Mouse (Mus musculus) liver, postnatal 0 days (tissue): Measurements from ENCODE around the gene Apoc4. TPM values are rescaled to one million over a fixed set of nuclear protein-coding genes. Genes with fewer than 3 reads are reported as not detected.
A peak's percentile ranks its signal among the peaks of the same experiment; 100 is the strongest.

Experiments used
- ATAC-seq: fragments of 200-750 bp; cut with Nextera tagmentation; 2 replicates; pipeline ENCODE4 v1.8.0; 2017; ENCODE audit warnings: mild to moderate bottlenecking, moderate library complexity
- DNase-seq: peaks from one replicate; pipeline ENCODE4 v3.0.0-alpha.2; 2016
- H3K27ac ChIP-seq: fragments of 300-500 bp; sonication (generic); 2 replicates; pipeline ENCODE4 v1.5.1; 2014; ENCODE audit warnings: antibody characterized with exemption, moderate library complexity, mild to moderate bottlenecking, low read depth
- H3K27me3 ChIP-seq: fragments of 300-500 bp; sonication (generic); 2 replicates; pipeline ENCODE4 v1.6.1; 2014; ENCODE audit warnings: low read length, control low read depth, mixed read lengths; ENCODE audit not compliant: insufficient read depth
- H3K36me3 ChIP-seq: fragments of 300-500 bp; sonication (generic); replicated peaks from 2 replicates; pipeline ENCODE4 v1.6.1; 2014; ENCODE audit warnings: mild to moderate bottlenecking, control low read depth, low read length, moderate library complexity, mixed read lengths; ENCODE audit not compliant: insufficient read depth
- H3K4me1 ChIP-seq: fragments of 300-500 bp; sonication (generic); 2 replicates; pipeline ENCODE4 v1.6.1; 2014; ENCODE audit warnings: antibody characterized with exemption, mild to moderate bottlenecking, control low read depth; ENCODE audit not compliant: insufficient read depth
- H3K4me2 ChIP-seq: fragments of 300-500 bp; sonication (generic); 2 replicates; pipeline ENCODE4 v1.6.1; 2014; ENCODE audit warnings: low read depth, mild to moderate bottlenecking, low read length, moderate library complexity, mixed read lengths
- H3K4me3 ChIP-seq: fragments of 300-500 bp; sonication (generic); 2 replicates; pipeline ENCODE4 v1.5.1; 2014; ENCODE audit warnings: low read depth, low read length
- H3K9ac ChIP-seq: fragments of 300-500 bp; sonication (generic); replicated peaks from 2 replicates; pipeline ENCODE4 v1.6.1; 2014; ENCODE audit warnings: mild to moderate bottlenecking, moderate library complexity
- H3K9me3 ChIP-seq: fragments of 300-500 bp; sonication (generic); 2 replicates; pipeline ENCODE4 v1.6.1; 2016; ENCODE audit warnings: mild to moderate bottlenecking, control low read depth, low read length, mixed read lengths
- CTCF ChIP-seq: sonication (generic); IDR thresholded peaks from 2 replicates; pipeline ENCODE4 v1.5.1; 2016; ENCODE audit warnings: antibody characterized with exemption, low read depth
- EP300 ChIP-seq: IDR thresholded peaks from 2 replicates; pipeline ENCODE4 v1.6.1; 2016; ENCODE audit warnings: antibody characterized with exemption, low read depth, mild to moderate bottlenecking
- whole genome bisulfite sequencing: fragments of 180-500 bp; shearing (Covaris S2); extraction: QIAGEN DNeasy Blood & Tissue Kit; methylation state at CpG from one replicate; pipeline ENCODE4 v1.1.7; 2014; ENCODE audit not compliant: insufficient replicate concordance; 5-methylcytosine and 5-hydroxymethylcytosine counted together
- polyA plus RNA-seq: library from polyadenylated mRNA; unstranded; fragments of >200 nt; fragmentation: Nextera tagmentation; extraction: Ambion mirVana; gene quantifications from 2 replicates; pipeline ENCODE4 v1.2.1, GENCODE M21; 2015

The Apoc4 gene
- polyA plus RNA-seq, 1 experiment from 2014 or later = 2,808 TPM

DNA sequence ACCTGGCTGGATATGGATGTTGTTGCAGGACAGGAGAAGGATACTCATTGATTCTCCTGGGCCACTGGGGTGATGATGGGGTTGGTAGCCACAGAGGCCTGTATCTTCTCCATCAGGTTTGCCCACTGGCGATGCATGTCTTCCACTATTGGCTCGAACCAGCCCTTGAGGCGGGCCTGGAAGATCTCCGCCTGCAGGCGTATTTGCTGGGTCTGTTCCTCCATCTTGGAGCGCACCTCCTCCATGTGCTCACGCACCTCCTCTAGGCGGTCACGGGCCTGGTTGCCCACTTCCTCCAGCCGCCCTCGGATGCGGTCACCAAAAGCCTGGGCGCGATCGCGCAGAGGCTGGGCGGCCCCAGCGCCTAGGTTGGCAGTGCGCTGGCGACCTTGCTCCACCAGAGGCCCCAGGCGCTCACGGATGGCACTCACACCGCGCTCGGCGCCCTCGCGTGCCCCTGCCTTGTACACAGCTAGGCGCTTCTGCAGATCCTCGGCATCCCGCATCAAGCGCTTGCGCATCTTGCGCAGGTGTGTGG is 15.1 kb upstream of the Apoc4 start:
- peak overlapping the region; percentile 83 for H3K9ac ChIP-seq
- 79% methylated on average over 34 of the region's 34 CpGs for WGBS
- H3K4me2 ChIP-seq = peak overlapping the region; percentile 68
- peaks cover 65% of the 10 kb centered on the region for H3K4me1 ChIP-seq
- H3K27ac ChIP-seq = peak overlapping the region; percentile 98
- DNase-seq (peak; percentile 35), ATAC-seq (no peak)
- peaks cover 11% of the 10 kb centered on the region for H3K36me3 ChIP-seq
- peak overlapping the region; percentile 49 for H3K4me3 ChIP-seq
- no peak for TF ChIP-seq EP300
- TF ChIP-seq CTCF = peak; percentile 12; the same call in 1 of the 2 replicates
- no peaks in the 10 kb centered on the region for H3K27me3 ChIP-seq
- H3K9me3 ChIP-seq = no peaks in the 10 kb centered on the region

GRCm38 (mm10) chr7:19695881-19696280 is 14.6 kb upstream of the Apoc4 start:
- Histone ChIP-seq H3K27ac (peak overlapping the region; percentile 98), H3K27me3 (no peaks in the 10 kb centered on the region), H3K4me2 (peak overlapping the region; percentile 68), H3K36me3 (peaks cover 11% of the 10 kb centered on the region), H3K9me3 (no peaks in the 10 kb centered on the region), H3K4me3 (peak overlapping the region; percentile 49; the same call in 1 of the 2 replicates), H3K4me1 (peaks cover 66% of the 10 kb centered on the region), H3K9ac (peak overlapping the region; percentile 83; the same call in 1 of the 2 replicates)
- WGBS = 50% methylated on average over 6 of the region's 6 CpGs
- DNase-seq = peak; percentile 43
- ATAC-seq = no peak
- TF ChIP-seq EP300 (no peak), CTCF (no peak)

DNA sequence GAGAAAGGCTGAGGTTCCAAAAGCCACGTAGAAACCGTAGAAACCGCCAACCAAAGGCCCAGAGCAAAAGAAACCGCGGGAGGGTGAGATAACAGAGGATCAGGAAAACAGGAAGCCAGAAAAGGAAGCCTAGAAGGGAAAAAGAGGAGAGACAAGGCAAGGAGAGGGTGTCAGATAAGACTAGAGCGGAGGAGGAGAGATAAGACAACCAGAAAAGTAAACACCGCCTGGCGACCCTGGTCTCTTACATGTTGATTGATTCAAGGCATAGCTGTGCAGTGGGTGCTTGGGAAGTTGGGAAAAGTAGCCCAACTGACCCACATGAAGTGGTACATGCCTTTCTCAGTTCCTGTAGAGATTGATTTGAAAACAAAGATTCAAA is 13.9 kb upstream of the Apoc4 start:
- no peak overlapping the region for H3K4me3 ChIP-seq
- peak overlapping the region; percentile 23 for H3K9ac ChIP-seq

DNA sequence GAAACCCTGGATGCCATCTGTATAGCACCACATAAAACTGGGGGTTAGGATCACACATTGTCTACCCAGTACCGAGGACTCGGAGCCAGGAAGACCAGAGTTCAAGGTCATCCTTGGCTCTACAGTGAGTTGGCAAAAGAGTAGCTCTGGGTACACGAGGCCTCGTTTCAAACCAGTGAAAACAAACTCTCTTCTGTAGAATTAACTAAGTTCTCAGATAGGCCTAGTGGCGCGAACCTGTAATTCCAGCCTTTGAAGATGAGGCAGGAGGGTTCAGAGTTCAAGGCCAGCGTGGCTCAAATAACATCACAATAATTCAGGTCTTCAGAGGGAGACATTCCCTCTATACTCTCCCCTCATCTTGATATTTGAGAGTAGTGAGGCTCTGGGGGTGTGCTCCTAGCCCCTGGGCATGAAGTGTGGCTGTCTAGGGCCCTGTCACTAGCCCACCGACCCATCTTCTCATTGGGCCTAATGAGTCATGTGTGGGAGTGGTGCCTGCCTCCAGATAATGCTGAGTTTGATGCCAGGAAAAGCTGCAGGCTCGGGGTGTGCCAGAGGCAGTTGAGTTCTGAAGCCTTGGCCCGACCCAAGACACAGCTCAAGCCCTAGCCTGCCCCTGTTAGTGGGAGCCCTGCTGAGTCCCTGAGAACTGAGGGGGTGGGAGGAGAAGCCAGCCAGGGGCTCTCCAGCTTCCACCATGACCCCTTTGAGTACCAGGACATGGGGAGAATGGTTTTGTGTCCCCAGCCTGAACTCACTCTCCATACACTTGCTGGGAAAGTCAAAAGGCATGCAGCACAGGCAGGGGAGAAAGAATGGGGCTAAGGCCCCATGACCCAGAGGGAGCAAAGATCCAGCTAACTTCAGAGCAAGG is 13.3 kb upstream of the Apoc4 start:
- TF ChIP-seq CTCF (no peak), EP300 (no peak)
- H3K27me3 ChIP-seq = no peaks in the 10 kb centered on the region
- peak; percentile 51 for DNase-seq
- no peak overlapping the region for H3K4me3 ChIP-seq
- no peak; the same call in 1 of the 2 replicates for ATAC-seq
- whole genome bisulfite sequencing = 36% methylated on average over 10 of the region's 10 CpGs
- H3K9me3 ChIP-seq = no peaks in the 10 kb centered on the region
- H3K27ac ChIP-seq = peak overlapping the region; percentile 98
- peaks cover 53% of the 10 kb centered on the region for H3K4me1 ChIP-seq
- peak overlapping the region; percentile 23 for H3K9ac ChIP-seq
- H3K36me3 ChIP-seq = peaks cover 11% of the 10 kb centered on the region
- H3K4me2 ChIP-seq = peak overlapping the region; percentile 68; the same call in 1 of the 2 replicates

More for the DNA sequence above, 13.9 kb upstream of the Apoc4 start:
- Histone ChIP-seq H3K4me2 (peak overlapping the region; percentile 68), H3K4me1 (peaks cover 59% of the 10 kb centered on the region), H3K27ac (peak overlapping the region; percentile 98), H3K27me3 (no peaks in the 10 kb centered on the region), H3K36me3 (peaks cover 11% of the 10 kb centered on the region), H3K9me3 (no peaks in the 10 kb centered on the region)
- 6% methylated on average over 8 of the region's 8 CpGs for WGBS
- TF ChIP-seq CTCF (no peak), EP300 (peak; percentile 52)
- DNase-seq (no peak), ATAC-seq (no peak)

DNA sequence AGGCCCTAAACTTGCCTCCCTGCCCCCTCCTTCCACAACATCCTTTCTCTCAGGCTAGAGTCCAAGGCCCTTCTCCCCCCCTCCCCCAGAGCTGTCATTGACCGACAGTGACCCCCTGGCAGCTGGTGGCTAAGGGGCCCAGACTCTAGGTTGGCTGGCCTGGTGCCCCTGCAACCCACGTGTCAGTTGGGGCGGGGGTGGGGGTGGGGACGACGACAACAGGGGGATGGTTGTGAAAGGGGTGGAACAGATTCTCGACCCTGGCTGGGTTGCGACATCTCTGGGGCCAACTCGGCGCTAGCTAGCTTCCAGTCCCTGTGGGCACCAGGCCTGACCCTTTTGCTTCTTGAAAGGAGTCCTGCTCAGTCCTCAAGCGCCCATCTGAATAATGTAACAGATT is 12.1 kb upstream of the Apoc4 start:
- WGBS = 11% methylated on average over 10 of the region's 10 CpGs
- DNase-seq (peak; percentile 89), ATAC-seq (peak; percentile 66)
- no peaks in the 10 kb centered on the region for H3K27me3 ChIP-seq
- no peak overlapping the region for H3K4me3 ChIP-seq
- H3K4me2 ChIP-seq = peak overlapping the region; percentile 46
- H3K36me3 ChIP-seq = peaks cover 11% of the 10 kb centered on the region
- TF ChIP-seq CTCF (no peak), EP300 (peak; percentile 51; the same call in 1 of the 2 replicates)
- peak overlapping the region; percentile 23 for H3K9ac ChIP-seq
- H3K4me1 ChIP-seq = peaks cover 45% of the 10 kb centered on the region
- H3K9me3 ChIP-seq = no peaks in the 10 kb centered on the region
- peak overlapping the region; percentile 98 for H3K27ac ChIP-seq
